8 mouse cellular contexts compared by ENCODE assay signal in the genomic region with DNA sequence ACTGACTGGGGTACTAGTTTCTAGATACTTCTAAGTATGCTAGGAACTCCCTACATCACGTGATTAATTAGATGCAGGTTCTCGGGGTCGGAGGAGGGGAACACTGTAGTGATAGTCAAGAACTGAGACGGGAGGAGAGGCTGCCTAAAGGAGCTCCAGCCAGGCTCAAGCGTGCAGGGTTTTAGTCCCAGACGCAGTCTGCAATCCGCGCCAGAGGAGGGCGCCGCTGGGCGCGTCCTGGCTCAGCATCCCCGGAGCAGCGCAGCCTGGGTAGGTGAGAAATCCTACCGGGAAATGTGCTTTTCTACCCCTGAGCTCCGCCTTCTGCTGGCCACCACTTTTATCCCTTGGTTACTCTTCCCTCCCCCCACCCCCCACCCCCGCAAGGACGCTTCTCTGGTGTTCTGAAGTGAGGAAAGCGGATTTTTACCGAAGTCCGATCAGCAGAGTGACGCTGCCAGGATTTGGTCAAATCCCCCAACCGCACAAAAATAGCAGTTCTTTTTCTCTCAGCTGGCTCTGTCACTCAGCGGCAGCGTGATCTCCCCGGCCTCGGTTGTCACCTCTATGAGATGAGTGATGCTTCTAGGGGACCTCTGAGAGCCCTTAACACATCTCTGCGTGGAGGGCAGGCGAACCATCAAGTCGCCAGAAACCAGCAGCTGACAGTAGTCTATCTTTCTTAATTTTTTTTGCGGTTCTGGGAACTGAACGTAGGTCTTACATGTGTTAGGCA. TPM values are rescaled to one million over a fixed set of nuclear protein-coding genes. Genes with fewer than 3 reads are reported as not detected.
DNase-seq lines count a peak whose midpoint lies in the region.

No protein-coding gene starts in this region.

- DNase-seq in adrenal gland, adult 2 months: peak; percentile 64
- DNase-seq in cerebellum, postnatal 14 days: peak; percentile 66 to 70
- peak; percentile 35 to 43 for DNase-seq in frontal cortex, postnatal 25 days (ENCODE audit: low spot score in 2 of 2)
- DNase-seq in hindlimb bud, embryonic 11.5 days (ENCODE audit: extremely low spot score, low read depth, low spot score): peak; percentile 44
- DNase-seq in left cerebral cortex, postnatal 10 days (ENCODE audit: extremely low spot score in 1 of 2, low spot score in 2 of 2): peak; percentile 14 to 74
- DNase-seq in lung, postnatal 4 days: peak; percentile 62 to 65
- peak; percentile 67 for DNase-seq in right cerebral cortex, postnatal 14 days
- no peak for DNase-seq in MN1 (ENCODE audit: low spot score)

- intact Hi-C loops in left cerebral cortex, postnatal 10 days (cut with DNase I): no loop called here

RNA-seq across cellular contexts. Expression of a gene that starts 53.3 kb away (rescaled TPM):
- total RNA-seq in adrenal gland, adult 2 months (2021): 10 to 100 TPM; 37.8 to 45.9 TPM
- polyA plus RNA-seq in adrenal gland, adult 2 months (2012; rRNA removed): 3.5 and 3.7 TPM in 2 replicates
- 10 to 100 TPM; 38.2 to 41.2 TPM for total RNA-seq in left cerebral cortex, postnatal 10 days (2021)

RNA-seq across cellular contexts. Expression of a gene that starts 57.2 kb away (rescaled TPM):
- 10 to 100 TPM; 32.2 to 50.9 TPM for total RNA-seq in adrenal gland, adult 2 months (2021)
- polyA plus RNA-seq in adrenal gland, adult 2 months (2012; rRNA removed): 9.2 and 9.3 TPM in 2 replicates
- total RNA-seq in left cerebral cortex, postnatal 10 days (2021): 10 to 100 TPM; 24.5 to 31.1 TPM
